Mouse (Mus musculus) spleen, postnatal 4 days (tissue): ENCODE data around the gene Slc8a3.
"Not testable (repeated sequence)": the region's sequence is repeated elsewhere in the genome, so short reads cannot be mapped to it uniquely, and the experiment has no call there.

Experiments used
- DNase-seq, 2 experiments: peaks; one replicate each; pipeline ENCODE4 v3.0.0; 2022; ENCODE audit warnings: low spot score in 2 of 2

Slc8a3 gene

DNA sequence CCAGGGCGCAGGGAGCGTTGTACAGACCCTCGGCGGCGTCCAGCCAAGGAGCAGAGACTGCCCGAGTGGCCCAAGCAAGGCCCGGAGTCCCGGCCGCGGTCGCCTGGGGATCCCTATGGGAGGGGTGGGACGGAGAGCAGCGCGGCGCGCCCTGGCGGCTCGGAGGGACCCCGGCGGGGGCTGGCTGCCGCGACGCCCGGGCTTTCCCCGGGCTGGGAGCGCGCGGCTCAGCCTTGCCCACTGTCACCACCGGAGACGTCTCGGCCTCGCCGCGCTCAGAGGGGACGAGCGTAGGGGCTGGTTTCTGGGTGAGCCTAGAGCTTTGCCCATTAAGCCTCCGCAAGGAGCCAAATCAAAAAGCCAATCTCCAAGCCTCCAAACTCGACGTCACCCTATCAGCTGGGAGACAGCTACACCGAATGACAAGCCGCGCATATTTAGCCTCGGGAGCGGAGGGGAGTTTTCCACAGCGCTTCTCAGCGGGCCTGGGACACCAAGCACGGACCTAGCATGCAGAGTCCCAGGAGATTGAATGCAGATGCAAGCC, at the start of gene Slc8a3:
Gene Slc8a3, minus strand, starts transcription at position 306 of the 547 bp plus-strand sequence.
- no peak for DNase-seq

DNA sequence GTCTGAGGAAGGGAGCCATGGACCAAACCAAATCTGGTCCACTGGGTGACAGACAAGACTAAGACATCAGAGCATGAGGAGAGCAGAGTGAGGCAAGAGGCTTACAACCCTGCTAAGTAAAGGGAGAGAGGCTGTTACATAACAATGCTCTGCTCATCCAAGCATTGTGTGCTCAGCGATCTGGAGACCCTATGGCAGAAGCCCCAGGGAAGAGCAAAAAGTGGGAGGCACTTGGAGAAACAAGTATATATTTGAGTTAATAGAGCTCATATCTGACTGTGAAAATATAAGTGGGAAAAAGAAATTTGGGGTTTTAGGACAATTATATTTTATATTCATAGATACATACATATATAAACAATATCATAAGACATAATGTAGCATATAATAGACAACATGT, 46.4 kb upstream of the Slc8a3 start, which contains the start of gene Gm4787:
Gene Gm4787, minus strand, starts transcription at position 101 of the 400 bp plus-strand sequence.
- not testable (repeated sequence) for DNase-seq

DNA sequence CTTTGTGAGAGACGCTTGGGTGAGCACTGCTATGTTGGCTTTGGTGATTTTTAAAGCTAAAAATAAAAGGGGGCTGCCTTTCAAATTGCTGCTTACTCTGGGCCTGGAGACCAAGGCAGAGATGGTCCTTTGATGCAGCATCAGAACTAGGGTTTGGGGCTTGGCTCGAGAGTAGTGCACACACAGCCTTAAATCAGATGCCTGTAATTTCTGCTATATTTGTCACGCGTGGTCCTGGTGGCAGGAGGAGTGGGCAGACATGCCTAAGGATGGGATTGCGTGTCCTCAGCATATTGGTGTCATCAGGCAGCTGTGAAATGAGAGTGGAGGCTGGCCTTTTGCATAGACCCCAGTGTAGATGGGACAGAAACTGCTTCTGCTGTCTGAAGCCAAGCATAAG, 861 bp upstream of the Slc8a3 start:
- DNase-seq: no peak

DNA sequence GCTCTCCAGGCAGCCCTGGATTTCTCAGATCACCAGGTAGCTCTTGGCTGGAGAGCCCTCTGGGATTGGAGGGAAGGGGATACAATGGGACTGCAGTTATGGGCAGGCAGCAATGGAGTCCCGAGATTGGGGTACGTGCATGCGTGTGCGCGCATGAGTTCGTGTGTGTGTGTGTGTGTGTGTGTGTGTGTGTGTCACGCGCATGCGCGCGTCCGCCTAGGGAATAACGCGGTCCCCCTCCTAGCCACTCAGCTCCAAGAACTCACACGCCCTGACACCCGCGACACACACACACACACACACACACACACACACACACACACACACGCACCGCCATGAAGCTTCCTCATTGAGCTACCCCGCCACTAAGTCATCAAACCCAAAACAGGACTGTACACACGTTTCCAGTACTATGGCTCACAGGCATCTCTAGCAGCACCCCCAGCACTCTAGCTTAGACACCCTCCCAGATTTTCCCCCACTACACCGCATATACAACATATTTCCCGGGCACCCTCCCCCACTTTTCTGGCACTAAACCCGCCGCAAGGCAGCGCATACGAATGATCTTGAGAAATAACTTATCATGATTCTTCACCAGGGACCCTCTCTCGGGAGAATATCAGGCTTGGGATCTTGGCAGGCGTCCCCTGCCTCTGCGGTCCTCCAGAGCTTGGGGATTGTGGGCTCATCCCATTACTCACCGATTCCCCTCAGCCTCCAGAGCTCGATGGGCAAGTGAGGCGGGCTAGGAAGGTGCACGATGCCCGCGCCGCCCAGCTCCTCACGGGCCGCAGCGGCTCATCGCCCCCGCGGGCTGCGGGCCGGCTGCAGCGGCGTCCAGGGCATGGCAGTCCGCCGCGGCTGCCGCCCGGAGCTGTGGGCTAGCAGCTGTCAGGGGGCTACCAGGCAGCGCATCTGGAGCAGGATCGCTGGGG, 774 bp downstream of the Slc8a3 start:
- DNase-seq: no peak

DNA sequence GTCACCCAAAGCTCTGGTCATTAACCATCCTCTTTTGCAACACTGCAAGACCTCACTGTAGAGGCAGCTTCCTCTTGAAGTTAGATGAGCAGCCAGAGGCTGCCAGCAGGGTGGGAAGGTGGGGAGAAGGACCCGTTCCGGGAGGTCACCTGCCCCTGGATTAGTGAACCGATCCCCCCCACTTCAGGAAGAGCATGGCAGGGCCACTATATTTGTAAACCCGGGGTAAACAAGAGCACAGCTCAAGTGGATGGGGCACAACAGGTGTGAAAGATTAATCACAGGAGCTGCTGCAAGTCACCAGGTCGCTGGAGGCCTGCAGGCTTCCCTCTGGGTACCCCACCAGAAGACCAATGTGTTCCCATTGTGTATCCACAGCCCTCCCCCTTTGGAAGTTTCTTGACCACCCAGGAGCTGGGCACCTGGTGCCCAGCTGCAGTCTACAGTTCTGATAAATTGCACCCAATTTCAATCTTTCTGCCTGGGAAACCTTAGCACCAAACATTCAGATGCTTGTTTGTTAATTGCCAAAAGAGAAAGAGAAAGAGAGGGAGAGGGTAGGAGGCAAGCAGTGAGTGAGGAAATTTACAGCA, 1.8 kb downstream of the Slc8a3 start:
- DNase-seq: no peak

DNA sequence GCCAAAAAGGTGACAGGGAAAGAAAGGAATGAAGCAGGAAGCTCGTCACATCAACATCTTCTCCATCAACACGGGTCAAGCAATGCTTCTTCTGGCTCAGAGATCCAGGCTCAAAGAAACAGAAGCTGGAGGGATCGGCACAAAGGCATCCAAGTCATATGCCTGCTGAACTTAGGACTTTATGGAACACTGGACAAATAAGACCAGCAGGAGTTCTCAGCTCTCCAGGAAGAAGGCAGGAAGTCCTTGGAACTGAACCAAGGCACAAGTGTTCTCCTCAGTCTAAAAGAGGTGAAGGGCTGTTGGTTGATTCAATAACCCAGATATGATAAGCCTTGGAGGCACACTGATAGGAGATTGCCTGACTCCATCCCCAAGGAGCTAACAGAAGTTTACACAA, 8.0 kb downstream of the Slc8a3 start:
- DNase-seq: no peak

DNA sequence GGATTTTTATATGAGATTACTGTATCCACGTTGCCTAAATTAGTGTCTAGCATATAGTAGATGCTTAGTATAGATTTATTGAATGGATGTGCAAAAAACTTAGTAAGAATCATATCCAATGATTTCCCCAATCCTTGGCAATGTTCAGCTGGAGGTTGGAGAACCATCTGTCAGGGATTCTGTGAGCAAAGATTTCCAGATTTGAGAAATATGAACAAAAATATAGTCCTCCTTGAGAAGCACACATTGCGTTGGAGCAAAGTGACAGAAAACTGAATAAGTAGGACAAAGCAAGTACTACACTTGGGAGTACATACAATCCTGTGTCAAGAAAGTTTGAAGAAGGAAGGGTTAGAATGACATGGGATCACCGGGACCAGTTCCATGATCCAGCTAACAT, 8.9 kb downstream of the Slc8a3 start:
- DNase-seq: no peak

DNA sequence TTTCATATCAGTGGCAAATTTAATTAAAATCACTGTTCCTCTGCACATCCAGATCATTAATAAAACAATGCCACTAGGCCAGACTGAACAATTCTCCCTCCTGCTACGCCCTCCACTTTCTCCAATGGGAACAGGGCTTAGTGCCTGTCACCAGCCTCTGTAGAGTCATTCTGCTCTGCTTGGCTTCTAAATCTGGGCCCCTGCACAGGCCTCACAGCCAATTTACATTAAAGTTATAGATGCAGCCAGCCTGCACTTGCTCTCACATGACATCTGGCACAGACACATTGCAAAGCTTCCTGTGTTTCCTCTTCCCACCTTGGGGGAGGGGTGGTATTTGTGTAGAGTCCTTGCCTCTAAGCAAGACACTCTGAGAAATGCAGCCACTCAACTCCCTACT, 12.0 kb downstream of the Slc8a3 start:
- no peak for DNase-seq

DNA sequence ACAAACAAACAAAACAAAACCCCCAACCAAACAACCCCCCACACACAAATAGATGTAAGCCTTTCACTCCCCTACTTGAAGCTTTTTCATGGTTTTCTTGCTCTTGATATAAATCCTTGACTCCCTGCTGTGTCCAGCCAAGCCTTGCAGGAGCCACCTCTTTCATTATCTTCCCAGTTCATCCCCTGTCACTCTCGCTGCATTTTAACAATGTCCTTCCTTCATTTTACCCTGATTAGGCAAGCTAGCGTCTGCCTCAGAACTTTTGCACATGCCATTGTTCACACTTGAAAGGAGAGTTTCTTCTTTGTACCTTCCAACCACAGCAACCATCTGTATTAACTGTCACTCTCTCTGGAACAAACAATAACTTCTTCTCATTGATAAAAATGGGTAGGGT, 15.2 kb downstream of the Slc8a3 start:
- no peak for DNase-seq

DNA sequence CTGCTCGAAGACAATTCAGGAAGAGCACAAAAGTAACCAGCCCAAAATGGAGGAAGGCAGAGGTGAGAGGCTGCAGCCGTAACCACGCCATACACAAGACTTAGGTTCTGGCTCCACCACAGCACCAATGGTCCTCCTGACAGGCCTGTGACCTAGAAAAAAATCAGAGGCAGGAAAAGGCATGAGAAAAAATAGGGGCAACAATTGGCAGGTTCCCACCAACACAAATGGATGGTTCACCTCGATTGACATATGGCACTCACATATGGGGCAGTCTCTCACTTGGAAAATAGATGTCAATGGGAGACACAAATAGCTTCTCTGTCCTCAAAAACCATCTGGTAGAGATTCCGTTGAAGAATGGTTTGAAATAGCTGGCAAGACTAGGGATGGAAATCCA, 17.0 kb downstream of the Slc8a3 start:
- DNase-seq: no peak

DNA sequence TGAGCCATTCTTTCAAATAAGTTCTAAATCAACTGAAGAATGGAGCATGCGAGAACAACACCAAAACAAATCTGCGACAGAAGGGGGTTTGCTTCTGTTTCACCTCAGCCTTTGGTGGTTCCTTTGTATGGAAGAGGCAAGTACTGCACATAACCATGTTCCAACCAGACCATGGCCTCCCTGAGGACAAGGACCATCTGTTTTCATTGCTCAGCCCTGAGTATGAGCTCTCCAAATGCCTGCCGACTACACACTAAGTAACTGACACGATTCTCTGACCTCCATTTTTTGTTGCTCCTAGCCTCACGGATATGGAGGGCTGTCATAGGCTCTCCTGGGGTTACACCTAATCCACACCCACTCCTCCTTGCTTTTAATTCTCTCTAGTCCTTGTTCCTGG, 29.4 kb downstream of the Slc8a3 start:
- DNase-seq: no peak

DNA sequence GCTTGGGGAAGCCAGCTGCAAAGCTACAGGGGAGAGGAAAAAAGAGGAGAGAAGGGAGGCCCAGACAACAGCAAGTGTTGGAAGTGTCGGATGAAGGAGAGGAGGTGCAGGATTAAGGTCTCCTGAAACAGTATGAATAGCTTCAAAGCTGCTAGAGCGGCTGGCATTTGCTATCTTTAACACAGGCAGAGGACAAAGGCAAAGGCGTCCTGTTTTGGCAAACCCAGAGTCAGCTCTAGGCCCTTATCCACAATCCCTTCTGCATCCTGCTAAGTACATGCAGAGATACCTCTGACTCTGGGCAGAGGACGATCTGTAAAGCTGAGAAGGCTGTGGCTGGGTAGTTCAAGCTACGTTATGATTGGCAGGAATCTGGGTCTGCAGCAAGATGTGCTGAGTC, 38.4 kb downstream of the Slc8a3 start:
- no peak for DNase-seq

DNA sequence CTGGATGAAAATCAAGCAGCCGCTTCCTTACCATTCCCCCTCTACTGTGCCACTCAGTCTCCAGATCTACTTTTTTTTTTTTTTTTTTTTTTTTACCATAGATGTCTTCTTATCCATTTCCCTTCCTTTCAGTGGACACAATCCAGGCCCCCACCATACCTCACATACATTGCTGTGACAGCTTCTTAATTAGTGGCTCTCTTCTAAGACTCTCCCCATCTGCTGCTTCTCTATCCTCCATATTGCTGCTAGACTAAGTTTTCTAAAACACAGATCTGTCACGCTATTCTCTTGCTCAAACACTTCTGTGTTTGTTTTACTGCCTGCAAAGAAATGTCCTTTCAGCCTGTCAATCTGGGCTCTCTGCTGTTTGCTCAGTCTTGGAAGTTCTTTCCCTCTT, 54.9 kb downstream of the Slc8a3 start:
- no peak for DNase-seq

DNA sequence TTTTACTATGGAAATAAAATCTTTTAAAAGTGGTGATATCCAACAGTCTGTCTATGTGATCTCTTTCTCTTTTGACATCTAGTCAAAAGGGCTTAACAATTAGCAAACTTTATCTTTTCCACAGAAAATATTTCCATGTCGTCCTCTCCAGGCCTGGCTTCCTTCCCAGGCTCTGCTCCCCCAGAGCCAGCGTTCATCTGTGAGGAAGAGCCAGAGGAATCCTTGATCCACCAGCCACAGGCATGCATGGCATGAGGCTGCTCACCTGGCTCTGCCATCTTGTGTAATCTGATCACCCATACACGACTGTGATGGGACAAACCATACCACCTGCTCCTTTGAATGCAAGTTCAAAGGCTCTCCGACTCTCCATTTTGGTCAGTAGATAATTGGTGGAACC, 58.4 kb downstream of the Slc8a3 start:
- DNase-seq: no peak

DNA sequence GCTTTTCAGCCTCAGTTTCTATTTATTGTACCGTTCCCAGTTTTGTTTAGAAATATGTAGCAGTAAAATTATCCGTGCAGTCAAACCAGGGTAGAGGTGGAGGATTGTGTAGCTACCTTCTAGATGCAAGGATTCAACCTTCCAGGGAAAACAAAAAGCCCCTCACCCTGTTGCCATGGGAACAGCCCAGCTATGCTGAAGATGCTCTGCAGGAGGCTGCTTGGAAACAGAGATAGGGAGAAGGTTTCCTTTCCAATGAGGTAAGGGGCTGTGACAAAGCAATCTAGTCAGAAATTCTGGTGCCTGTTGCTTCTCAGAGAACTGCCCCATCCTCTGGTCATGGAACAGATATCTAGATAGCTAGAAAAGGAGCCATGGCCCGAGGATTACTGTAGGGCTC, 59.6 kb downstream of the Slc8a3 start:
- DNase-seq: no peak

DNA sequence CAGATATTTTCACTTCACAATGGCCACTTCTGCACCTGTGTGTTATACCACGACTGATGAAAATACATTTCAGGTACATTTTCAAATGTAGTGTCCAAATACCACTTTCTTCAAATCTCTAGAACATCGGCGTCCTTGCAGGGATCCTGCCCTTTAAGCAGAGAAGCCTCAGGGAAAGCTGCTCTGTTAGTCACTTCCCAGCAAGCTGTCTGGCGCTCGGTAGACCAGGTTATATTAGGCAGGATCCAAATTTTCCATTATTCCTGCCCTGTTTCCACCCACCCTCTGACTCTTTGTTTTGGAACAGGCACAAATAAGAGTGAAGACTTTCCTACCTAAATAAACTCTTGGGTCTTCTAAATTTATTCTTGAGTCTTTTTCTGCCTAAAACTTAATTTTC, 63.7 kb downstream of the Slc8a3 start:
- DNase-seq: no peak

DNA sequence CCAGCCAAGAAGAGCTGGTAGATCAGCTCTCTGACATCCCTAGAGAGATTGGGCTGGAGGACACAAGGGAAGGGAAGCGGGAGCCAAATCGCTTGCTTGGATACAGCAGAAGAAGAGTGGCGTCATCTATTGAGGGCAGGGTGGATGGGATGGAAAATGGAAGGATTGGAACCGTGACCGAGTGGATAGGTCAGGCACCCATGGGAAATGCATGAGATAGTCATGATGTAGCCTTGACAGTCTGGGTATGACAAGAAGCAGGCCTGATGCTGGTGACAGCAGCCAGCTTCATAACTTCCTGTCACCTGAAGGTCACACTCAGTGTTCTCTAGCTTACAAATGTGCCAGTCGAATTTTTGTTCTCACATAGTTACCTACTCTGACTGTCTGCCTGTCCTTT, 70.2 kb downstream of the Slc8a3 start:
- no peak for DNase-seq

DNA sequence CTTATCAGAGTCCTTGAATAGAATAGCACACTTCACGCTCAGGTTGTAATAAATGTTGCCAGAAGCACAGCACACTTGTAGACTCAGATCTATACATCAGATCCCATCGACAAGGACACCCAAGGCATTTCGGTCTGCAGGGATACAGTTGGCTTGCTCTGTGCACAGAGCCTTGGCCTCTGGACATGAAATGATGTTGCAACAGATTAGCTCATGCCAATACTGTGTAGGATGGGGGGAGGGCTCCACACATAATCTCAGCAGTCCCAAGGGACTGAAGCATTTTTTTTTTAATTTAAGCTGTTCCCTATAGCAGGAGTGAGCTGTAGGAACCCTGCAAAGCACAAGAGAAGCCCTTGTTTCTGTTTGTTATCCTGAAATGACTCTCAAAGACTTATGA, 74.8 kb downstream of the Slc8a3 start:
- no peak for DNase-seq

DNA sequence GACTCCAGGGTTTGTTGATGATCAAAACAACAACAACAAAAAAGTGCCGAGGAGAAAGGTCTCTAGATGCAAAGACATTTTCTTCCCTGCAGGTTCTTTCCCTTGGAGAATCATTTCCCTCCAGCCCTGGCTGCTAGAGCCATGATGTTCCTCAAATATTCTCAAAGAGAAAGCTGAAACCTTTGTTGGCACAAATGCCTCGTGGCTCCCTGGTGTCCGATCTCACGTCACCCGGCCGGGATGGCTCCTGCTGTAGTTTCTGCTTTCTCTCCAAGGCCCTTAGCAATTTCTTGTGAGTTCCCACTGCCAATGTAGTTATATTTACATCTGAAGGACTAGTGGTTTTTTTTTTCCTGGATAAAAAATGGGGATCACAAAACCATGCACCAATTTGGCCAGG, 87.6 kb downstream of the Slc8a3 start:
- DNase-seq: no peak

DNA sequence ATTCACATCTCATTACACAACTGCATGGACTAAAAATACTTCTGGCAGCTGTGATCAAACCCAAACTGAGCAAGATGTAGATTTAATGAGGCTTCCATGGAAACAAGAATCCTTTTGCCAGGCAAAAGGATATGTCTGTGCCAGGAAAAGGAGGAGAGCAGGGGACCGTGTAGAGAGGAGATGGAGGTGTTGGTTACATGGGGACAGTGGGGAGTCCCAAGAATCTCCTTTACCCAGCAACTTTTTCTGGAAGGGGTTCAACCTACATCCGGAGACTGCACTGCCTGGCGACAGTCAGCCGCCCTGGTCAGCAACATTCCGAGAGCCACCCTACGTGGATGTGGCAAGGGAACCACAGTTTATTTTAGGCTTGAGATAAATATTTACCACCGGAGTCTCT, 88.0 kb downstream of the Slc8a3 start:
- DNase-seq: no peak

DNA sequence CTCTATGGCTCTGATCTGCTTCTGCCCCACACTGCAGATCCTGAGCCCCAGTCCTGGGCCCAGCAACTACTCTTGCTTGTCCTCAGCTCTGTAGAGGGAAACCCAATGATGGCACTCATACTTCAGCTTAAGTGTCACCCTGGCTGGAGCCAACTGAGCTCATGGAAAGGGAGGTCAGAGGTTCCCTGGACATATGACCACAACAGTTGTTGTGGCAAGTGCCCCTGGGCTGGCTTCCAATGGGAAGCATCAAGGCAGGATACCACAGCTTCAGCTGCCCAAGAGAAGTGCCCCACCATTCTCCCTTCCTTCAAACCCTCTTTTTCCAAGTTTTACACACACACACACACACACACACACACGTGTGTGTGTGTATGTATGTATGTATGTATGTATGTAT, 88.5 kb downstream of the Slc8a3 start:
- no peak for DNase-seq

DNA sequence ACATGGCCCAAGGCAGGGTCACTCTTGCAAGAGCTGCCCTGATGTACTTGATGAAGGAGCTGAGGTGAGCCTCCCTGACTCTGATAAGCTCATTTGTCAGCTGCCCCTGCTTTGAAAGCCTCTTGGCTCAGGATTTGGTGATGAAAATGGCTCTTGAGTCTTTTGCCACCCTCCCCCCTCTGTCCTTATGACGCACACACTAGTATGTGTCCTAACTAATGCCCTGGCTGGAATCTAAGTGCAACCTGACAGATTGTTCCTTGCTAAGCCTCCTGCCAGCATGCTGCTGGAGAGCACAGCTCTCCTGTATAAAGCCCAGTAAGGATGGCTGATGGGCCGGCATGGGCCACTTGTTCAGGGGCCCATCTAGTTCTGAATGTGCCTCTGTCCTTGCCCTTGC, 91.3 kb downstream of the Slc8a3 start:
- no peak for DNase-seq

DNA sequence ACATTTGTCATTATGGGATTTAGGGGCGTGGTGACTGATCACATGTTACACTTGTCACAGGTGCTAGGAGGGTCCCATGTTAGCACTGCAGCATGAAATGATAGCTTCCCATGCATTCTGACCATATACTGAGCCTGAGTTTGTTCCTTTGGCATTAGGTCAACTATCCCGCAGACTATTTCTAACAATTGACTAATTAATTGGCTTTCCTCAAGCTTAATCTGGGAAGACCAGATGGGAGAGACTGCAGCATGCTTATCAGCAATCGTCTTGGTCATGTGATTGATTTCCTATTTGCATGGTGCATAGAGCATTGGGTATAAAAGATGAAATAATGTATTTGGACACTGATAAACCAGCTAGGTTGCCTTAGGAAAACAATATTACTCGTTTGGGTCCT, 91.9 kb downstream of the Slc8a3 start:
- no peak for DNase-seq
